ENCODE assay signal across 32 mouse cellular contexts in the genomic region with DNA sequence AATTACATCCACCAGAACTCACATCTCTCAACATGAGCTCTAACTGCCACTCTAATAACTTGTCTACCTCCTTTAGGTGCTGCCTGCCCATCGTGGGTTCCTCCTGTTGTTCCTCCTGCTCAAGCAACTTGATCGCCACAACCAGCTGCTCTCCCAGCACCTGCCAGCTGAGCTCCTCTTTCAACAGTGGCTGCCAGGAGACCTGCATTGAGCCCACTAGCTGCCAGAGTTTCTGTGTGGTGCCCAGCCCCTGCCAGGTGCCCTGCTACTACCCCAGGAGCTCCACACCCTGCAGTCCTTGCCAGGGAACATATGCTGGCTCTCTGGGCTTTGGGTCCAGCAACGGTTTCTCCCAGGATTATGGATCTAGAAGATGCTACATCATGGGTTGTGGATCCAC. TPM values are rescaled to one million over a fixed set of nuclear protein-coding genes. Genes with fewer than 3 reads are reported as not detected.
DNase-seq lines count a peak whose midpoint lies in the region; ATAC-seq and TF ChIP-seq lines count a peak whose summit lies in the region.
"Had no signal": no experiment of that assay in that cellular context is flagged by ENCODE, and none has a peak within 500 bp of the region (broad histone marks: within the 10 kb centered on the region; RNA-seq: fewer than 3 reads in every experiment).

A gene (plus strand): TSS at position 150 of the 400 bp plus-strand sequence.

- ATAC-seq in embryonic facial prominence, embryonic 14.5 days (ENCODE audit: low read depth) = peak; percentile 44; the same call in 1 of the 2 replicates
- ATAC-seq: activated CD4-positive, CD25-positive, alpha-beta regulatory T cell, adult 4 months; forebrain, embryonic 13.5 days; forebrain, embryonic 16.5 days; hindbrain, embryonic 16.5 days; intestine, embryonic 15.5 days had no signal

- 69% methylated on average over 3 of the region's 3 CpGs for WGBS in embryonic facial prominence, embryonic 14.5 days
- 86% methylated on average over 3 of the region's 3 CpGs for WGBS in embryonic facial prominence, embryonic 10.5 days

- H3K4me2 ChIP-seq in embryonic facial prominence, embryonic 14.5 days (ENCODE audit: low read depth, low read length) = no peak within 1 kb of the TSS
- H3K4me2 ChIP-seq: embryonic facial prominence, embryonic 12.5 days; forebrain, embryonic 13.5 days; heart, embryonic 11.5 days; hindbrain, embryonic 13.5 days; intestine, embryonic 15.5 days had no signal

- H3K9me3 ChIP-seq in embryonic facial prominence, embryonic 14.5 days (ENCODE audit: control insufficient read depth, low read length) = no peaks in the 10 kb centered on the region
- no peaks in the 10 kb centered on the region for H3K9me3 ChIP-seq in embryonic facial prominence, embryonic 10.5 days
- H3K9me3 ChIP-seq: embryonic facial prominence, embryonic 12.5 days; forebrain, embryonic 13.5 days; hindbrain, embryonic 13.5 days; intestine, embryonic 15.5 days had no signal

- no peaks in the 10 kb centered on the region for H3K27me3 ChIP-seq in embryonic facial prominence, embryonic 14.5 days (replicated peaks; ENCODE audit: control insufficient read depth, insufficient read depth, low read length)
- no peaks in the 10 kb centered on the region for H3K27me3 ChIP-seq in embryonic facial prominence, embryonic 10.5 days (replicated peaks; ENCODE audit: low read depth, poor library complexity, severe bottlenecking)
- H3K27me3 ChIP-seq: embryonic facial prominence, embryonic 12.5 days; forebrain, embryonic 13.5 days; hindbrain, embryonic 13.5 days; intestine, embryonic 15.5 days had no signal

- no peak for DNase-seq in embryonic facial prominence, embryonic 14.5 days (ENCODE audit: low spot score)
- no peak for DNase-seq in embryonic facial prominence, embryonic 10.5 days (ENCODE audit: low spot score)
- peak; percentile 78 for DNase-seq in gastrocnemius, adult 2 months
- DNase-seq in gastrocnemius, postnatal 10 days = peak; percentile 13
- peak; percentile 25 to 28 for DNase-seq in gastrocnemius, postnatal 36 days
- DNase-seq in urinary bladder, postnatal 4 days (ENCODE audit: low spot score in 2 of 2) = no peak
- no peak for DNase-seq in ovary, adult 18-20 months (ENCODE audit: low spot score)
- DNase-seq in spleen, adult 12 weeks (ENCODE audit: low spot score) = no peak
- DNase-seq: adrenal gland, adult 8-10 months; adrenal gland, postnatal 25 days; cerebellum, adult 2 months; cerebellum, adult 9-11 months; heart, adult 11 months; kidney, adult 11 months had no signal

- no peak within 1 kb of the TSS for H3K4me3 ChIP-seq in embryonic facial prominence, embryonic 14.5 days (ENCODE audit: low read depth, low read length)
- H3K4me3 ChIP-seq in embryonic facial prominence, embryonic 10.5 days = no peak within 1 kb of the TSS
- no peak within 1 kb of the TSS for H3K4me3 ChIP-seq in gastrocnemius, adult 2 months
- H3K4me3 ChIP-seq: embryonic facial prominence, embryonic 12.5 days; erythroblast, embryonic 14.5 days; forebrain, embryonic 13.5 days; hindbrain, embryonic 13.5 days; intestine, embryonic 15.5 days had no signal

- no peaks in the 10 kb centered on the region for H3K36me3 ChIP-seq in embryonic facial prominence, embryonic 14.5 days (ENCODE audit: control insufficient read depth, insufficient read depth, low read length)
- no peaks in the 10 kb centered on the region for H3K36me3 ChIP-seq in embryonic facial prominence, embryonic 10.5 days (replicated peaks)
- H3K36me3 ChIP-seq: embryonic facial prominence, embryonic 12.5 days; hindbrain, embryonic 13.5 days; intestine, embryonic 15.5 days had no signal

- intact Hi-C loops in gastrocnemius, adult 2 months (cut with DNase I) = loop anchor here (5.0 to 10.0 kb wide), 3 partner anchors 105 to 428 kb away; no protein-coding TSS in a partner anchor
- intact Hi-C loops in gastrocnemius, postnatal 36 days (cut with DNase I) = loop anchor here (5.0 kb wide), 1 partner anchor 163 kb away; no protein-coding TSS in a partner anchor

- no peaks in the 10 kb centered on the region for H3K4me1 ChIP-seq in embryonic facial prominence, embryonic 14.5 days (ENCODE audit: control insufficient read depth, insufficient read depth, low read length)
- H3K4me1 ChIP-seq in embryonic facial prominence, embryonic 10.5 days = no peaks in the 10 kb centered on the region
- H3K4me1 ChIP-seq: embryonic facial prominence, embryonic 12.5 days; forebrain, embryonic 13.5 days; hindbrain, embryonic 13.5 days; intestine, embryonic 15.5 days had no signal

- TF ChIP-seq CTCF in gastrocnemius, adult 2 months (IDR thresholded peaks at IDR 0.05) = no peak

- H3K9ac ChIP-seq in embryonic facial prominence, embryonic 14.5 days (ENCODE audit: low read depth, low read length) = no peak within 1 kb of the TSS
- H3K9ac ChIP-seq: embryonic facial prominence, embryonic 12.5 days; forebrain, embryonic 13.5 days; hindbrain, embryonic 13.5 days; intestine, embryonic 15.5 days had no signal

- H3K27ac ChIP-seq in embryonic facial prominence, embryonic 14.5 days (replicated peaks; ENCODE audit: low read depth, low read length) = no peak within 1 kb of the TSS
- no peak within 1 kb of the TSS for H3K27ac ChIP-seq in embryonic facial prominence, embryonic 10.5 days (replicated peaks)
- no peak within 1 kb of the TSS for H3K27ac ChIP-seq in gastrocnemius, adult 2 months
- H3K27ac ChIP-seq: embryonic facial prominence, embryonic 12.5 days; forebrain, embryonic 13.5 days; hindbrain, embryonic 13.5 days; intestine, embryonic 15.5 days had no signal

RNA-seq across cellular contexts. Expression of the gene that starts here (rescaled TPM):
- polyA plus RNA-seq in embryonic facial prominence, embryonic 14.5 days (2014; fragmentation: Nextera tagmentation; extraction: Ambion mirVana) = not detected in 2 replicates
- not detected in 2 replicates for polyA plus RNA-seq in embryonic facial prominence, embryonic 10.5 days (2016; fragmentation: Nextera tagmentation; extraction: Ambion mirVana)
- not detected for total RNA-seq in gastrocnemius, adult 2 months (2021)
- not detected for total RNA-seq in gastrocnemius, postnatal 10 days (2021)
- total RNA-seq in gastrocnemius, postnatal 36 days (2021) = not detected
- total RNA-seq: adrenal gland, adult 8-10 months; adrenal gland, postnatal 25 days; ES-E14; gastrocnemius, postnatal 4 days; heart, adult 8-10 months; heart, postnatal 25 days; hematopoietic stem cell, adult 5-6 weeks had no signal
- polyA plus RNA-seq: activated CD4-positive, CD25-positive, alpha-beta regulatory T cell, adult 4 months; brain, embryonic 14.5 days; C2C12; cerebellum, adult 2 months; embryonic facial prominence, embryonic 12.5 days; erythroblast, embryonic 14.5 days; forebrain, embryonic 13.5 days; forebrain, embryonic 16.5 days; heart, embryonic 11.5 days; heart, embryonic 14.5 days; heart, postnatal 0 days; hindbrain, embryonic 13.5 days; hindbrain, embryonic 16.5 days; intestine, embryonic 15.5 days had no signal

Comparison
In these comparisons a context has a peak if more than half of its experiments do, and no peak if none do; other contexts are left out.
1. Peak in ATAC-seq in embryonic facial prominence, embryonic 14.5 days; RNA of the gene not detected or under 1 TPM.
2. Peak in DNase-seq in gastrocnemius, adult 2 months; RNA of the gene not detected or under 1 TPM.
3. Peak in DNase-seq in gastrocnemius, postnatal 10 days; RNA of the gene not detected or under 1 TPM.
4. Peak in DNase-seq in gastrocnemius, postnatal 36 days; RNA of the gene not detected or under 1 TPM.